Mouse (Mus musculus) intestine, embryonic 15.5 days (tissue): ENCODE measurements around the gene Stx1a. TPM values are rescaled to one million over a fixed set of nuclear protein-coding genes. Genes with fewer than 3 reads are reported as not detected.

Source experiments
- ATAC-seq: fragments of 200-750 bp; cut with Nextera tagmentation; 2 replicates; pipeline ENCODE4 v1.8.0; 2017; ENCODE audit warnings: moderate TSS enrichment, moderate library complexity
- H3K27ac ChIP-seq: fragments of 300-500 bp; sonication (generic); 2 replicates; pipeline ENCODE4 v1.5.1; 2015; ENCODE audit warnings: mild to moderate bottlenecking, inconsistent platforms
- H3K27me3 ChIP-seq: fragments of 300-500 bp; sonication (generic); replicated peaks from 2 replicates; pipeline ENCODE4 v1.6.1; 2015; ENCODE audit warnings: inconsistent platforms
- H3K36me3 ChIP-seq: fragments of 300-500 bp; sonication (generic); 2 replicates; pipeline ENCODE4 v1.6.1; 2015; ENCODE audit warnings: inconsistent platforms
- H3K4me1 ChIP-seq: fragments of 300-500 bp; sonication (generic); replicated peaks from 2 replicates; pipeline ENCODE4 v1.6.1; 2015; ENCODE audit warnings: inconsistent platforms
- H3K4me2 ChIP-seq: fragments of 300-500 bp; sonication (generic); replicated peaks from 2 replicates; pipeline ENCODE4 v1.6.1; 2015; ENCODE audit warnings: mild to moderate bottlenecking, inconsistent platforms
- H3K4me3 ChIP-seq: fragments of 300-500 bp; sonication (generic); replicated peaks from 2 replicates; pipeline ENCODE4 v1.5.1; 2015; ENCODE audit warnings: inconsistent platforms
- H3K9ac ChIP-seq: fragments of 300-500 bp; sonication (generic); 2 replicates; pipeline ENCODE4 v1.6.1; 2015; ENCODE audit warnings: inconsistent platforms
- H3K9me3 ChIP-seq: fragments of 300-500 bp; sonication (generic); 2 replicates; pipeline ENCODE4 v1.6.1; 2016; ENCODE audit warnings: inconsistent platforms
- WGBS: fragments of 180-500 bp; shearing (Covaris S2); methylation state at CpG from one replicate; pipeline ENCODE4 v1.1.7; 2015; 5-methylcytosine and 5-hydroxymethylcytosine counted together
- polyA plus RNA-seq: library from polyadenylated mRNA; unstranded; fragments of >200 nt; fragmentation: Nextera tagmentation; extraction: Ambion mirVana; gene quantifications from 2 replicates; pipeline ENCODE4 v1.2.1, GENCODE M21; 2015

The Stx1a gene
- polyA plus RNA-seq, 1 experiment from 2014 or later: 13.0 TPM

DNA sequence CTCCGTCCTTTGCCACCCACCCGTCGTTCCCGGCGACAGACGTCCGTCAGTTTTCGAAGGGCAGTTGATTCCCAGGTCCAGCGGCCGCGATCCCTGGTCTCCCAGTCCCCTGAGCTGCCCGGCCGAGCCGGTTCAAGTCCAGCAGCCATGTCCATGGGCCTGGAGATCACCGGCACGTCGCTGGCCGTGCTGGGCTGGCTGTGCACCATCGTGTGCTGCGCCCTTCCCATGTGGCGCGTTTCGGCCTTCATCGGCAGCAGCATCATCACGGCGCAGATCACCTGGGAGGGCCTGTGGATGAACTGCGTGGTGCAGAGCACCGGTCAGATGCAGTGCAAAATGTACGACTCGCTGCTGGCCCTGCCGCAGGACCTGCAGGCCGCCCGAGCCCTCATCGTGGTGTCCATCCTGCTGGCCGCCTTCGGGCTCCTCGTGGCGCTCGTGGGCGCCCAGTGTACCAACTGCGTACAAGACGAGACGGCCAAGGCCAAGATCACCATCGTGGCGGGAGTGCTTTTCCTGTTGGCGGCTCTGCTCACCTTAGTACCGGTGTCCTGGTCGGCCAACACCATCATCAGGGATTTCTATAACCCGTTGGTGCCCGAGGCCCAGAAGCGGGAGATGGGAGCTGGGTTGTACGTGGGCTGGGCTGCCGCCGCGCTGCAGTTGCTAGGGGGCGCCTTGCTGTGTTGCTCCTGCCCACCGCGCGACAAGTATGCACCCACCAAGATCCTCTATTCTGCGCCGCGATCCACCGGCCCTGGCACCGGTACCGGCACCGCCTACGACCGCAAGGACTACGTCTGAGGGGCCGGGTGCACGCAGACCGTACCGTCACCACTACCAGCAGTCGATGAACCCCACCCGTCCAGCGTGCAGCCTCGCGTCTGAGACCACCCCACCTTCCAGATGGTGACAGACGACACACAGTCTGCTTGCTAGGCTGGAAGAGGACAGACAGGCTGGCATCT is 36.7 kb upstream of the Stx1a start:
- peaks cover 13% of the 10 kb centered on the region for H3K4me1 ChIP-seq
- WGBS: 4% methylated on average over 79 of the region's 79 CpGs
- H3K9ac ChIP-seq: peak overlapping the region; percentile 58
- peak; percentile 19 for ATAC-seq
- H3K9me3 ChIP-seq: no peaks in the 10 kb centered on the region
- peaks cover 36% of the 10 kb centered on the region for H3K27me3 ChIP-seq
- peak overlapping the region; percentile 46 for H3K4me3 ChIP-seq
- H3K36me3 ChIP-seq: no peaks in the 10 kb centered on the region
- peak overlapping the region; percentile 59 for H3K4me2 ChIP-seq
- H3K27ac ChIP-seq: peak overlapping the region; percentile 90

- peak overlapping the region; percentile 29; the same call in 1 of the 2 replicates for H3K27ac ChIP-seq
- peak overlapping the region; percentile 47 for H3K4me2 ChIP-seq
- peaks cover 36% of the 10 kb centered on the region for H3K27me3 ChIP-seq
- H3K9me3 ChIP-seq: no peaks in the 10 kb centered on the region
- H3K9ac ChIP-seq: 0 out of 2 replicates have a peak overlapping the region, but pooled peaks have one; percentile 6
- no peak for ATAC-seq
- H3K4me3 ChIP-seq: peak overlapping the region; percentile 21
- H3K4me1 ChIP-seq: peaks cover 13% of the 10 kb centered on the region
- no peaks in the 10 kb centered on the region for H3K36me3 ChIP-seq
- WGBS: 45% methylated on average over 11 of the region's 11 CpGs
These were observed 34.1 kb upstream of the Stx1a start for GRCm38 (mm10) chr5:134989166-134989565.

- Histone ChIP-seq H3K9me3 (no peaks in the 10 kb centered on the region), H3K36me3 (no peaks in the 10 kb centered on the region), H3K27me3 (peaks cover 34% of the 10 kb centered on the region), H3K4me2 (peak overlapping the region; percentile 47), H3K4me1 (peaks cover 11% of the 10 kb centered on the region), H3K4me3 (no peak overlapping the region), H3K9ac (no peak overlapping the region), H3K27ac (no peak overlapping the region)
- no peak for ATAC-seq
- 59% methylated on average over 6 of the region's 6 CpGs for WGBS
These were observed 33.5 kb upstream of the Stx1a start for GRCm38 (mm10) chr5:134989741-134990140.

- Histone ChIP-seq H3K27ac (no peak overlapping the region; the same call in 1 of the 2 replicates), H3K9ac (no peak overlapping the region), H3K4me3 (no peak overlapping the region), H3K4me1 (0 out of 2 replicates have a peak, but pooled peaks cover 2% of the 10 kb centered on the region), H3K4me2 (no peak overlapping the region), H3K36me3 (no peaks in the 10 kb centered on the region), H3K9me3 (no peaks in the 10 kb centered on the region), H3K27me3 (peaks cover 5% of the 10 kb centered on the region)
- peak; percentile 22; the same call in 1 of the 2 replicates for ATAC-seq
- WGBS: 74% methylated on average over 5 of the region's 5 CpGs
These were observed 30.7 kb upstream of the Stx1a start for GRCm38 (mm10) chr5:134992566-134992965.

- Histone ChIP-seq H3K4me1 (peaks cover 15% of the 10 kb centered on the region), H3K9me3 (no peaks in the 10 kb centered on the region), H3K9ac (no peak overlapping the region), H3K27ac (no peak overlapping the region), H3K36me3 (no peaks in the 10 kb centered on the region), H3K4me3 (no peak overlapping the region), H3K27me3 (no peaks in the 10 kb centered on the region), H3K4me2 (no peak overlapping the region)
- WGBS: 65% methylated on average over 6 of the region's 6 CpGs
- ATAC-seq: no peak
These were observed 24.9 kb upstream of the Stx1a start for GRCm38 (mm10) chr5:134998359-134998758.

- Histone ChIP-seq H3K27ac (no peak overlapping the region), H3K4me3 (no peak overlapping the region), H3K4me2 (no peak overlapping the region), H3K9ac (no peak overlapping the region), H3K9me3 (no peaks in the 10 kb centered on the region), H3K36me3 (no peaks in the 10 kb centered on the region), H3K27me3 (no peaks in the 10 kb centered on the region), H3K4me1 (peaks cover 15% of the 10 kb centered on the region)
- no peak for ATAC-seq
- WGBS: 93% methylated on average over 4 of the region's 4 CpGs
These were observed 23.5 kb upstream of the Stx1a start for GRCm38 (mm10) chr5:134999797-135000196.

- H3K4me1 ChIP-seq: peaks cover 15% of the 10 kb centered on the region
These were observed 22.5 kb upstream of the Stx1a start for GRCm38 (mm10) chr5:135000751-135001150.

GRCm38 (mm10) chr5:135001309-135001708 is 22.0 kb upstream of the Stx1a start:
- H3K9ac ChIP-seq: no peak overlapping the region

More at GRCm38 (mm10) chr5:135000751-135001150, 22.5 kb upstream of the Stx1a start:
- Histone ChIP-seq H3K9ac (no peak overlapping the region), H3K4me2 (peak overlapping the region; percentile 38), H3K9me3 (no peaks in the 10 kb centered on the region), H3K36me3 (no peaks in the 10 kb centered on the region), H3K4me3 (no peak overlapping the region), H3K27ac (peak overlapping the region; percentile 58), H3K27me3 (no peaks in the 10 kb centered on the region)
- WGBS: 55% methylated on average over 16 of the region's 16 CpGs
- ATAC-seq: peak; percentile 32

DNA sequence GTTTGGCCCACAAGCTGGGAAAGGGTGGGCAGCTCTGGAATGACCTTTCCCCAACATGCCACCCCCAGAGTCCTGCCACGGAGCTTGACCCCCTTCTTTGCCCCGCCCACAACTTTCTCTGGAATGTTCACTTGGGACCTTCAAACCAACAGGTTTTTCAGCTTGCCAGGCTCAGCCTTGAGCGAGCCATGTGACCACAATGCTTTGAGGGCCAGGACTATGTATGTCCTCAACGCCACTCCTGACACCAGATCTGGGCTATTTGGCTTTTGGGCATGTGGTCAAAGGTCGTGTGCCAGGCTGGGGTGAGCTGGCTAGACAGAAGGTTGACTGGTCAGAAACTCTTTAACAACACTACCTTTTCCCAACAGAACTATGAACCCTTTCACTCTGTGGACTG is 21.1 kb upstream of the Stx1a start:
- H3K4me3 ChIP-seq: no peak overlapping the region
- H3K4me2 ChIP-seq: no peak overlapping the region
- WGBS: 51% methylated on average over 5 of the region's 5 CpGs
- no peaks in the 10 kb centered on the region for H3K9me3 ChIP-seq
- peaks cover 15% of the 10 kb centered on the region for H3K4me1 ChIP-seq
- H3K27ac ChIP-seq: peak overlapping the region; percentile 66
- ATAC-seq: peak; percentile 39
- H3K9ac ChIP-seq: no peak overlapping the region
- H3K27me3 ChIP-seq: no peaks in the 10 kb centered on the region
- no peaks in the 10 kb centered on the region for H3K36me3 ChIP-seq

More at GRCm38 (mm10) chr5:135001309-135001708, 22.0 kb upstream of the Stx1a start:
- peak; percentile 95 for ATAC-seq
- H3K36me3 ChIP-seq: no peaks in the 10 kb centered on the region
- H3K4me2 ChIP-seq: peak overlapping the region; percentile 38
- no peaks in the 10 kb centered on the region for H3K27me3 ChIP-seq
- peak overlapping the region; percentile 58 for H3K27ac ChIP-seq
- 2% methylated on average over 14 of the region's 14 CpGs for WGBS
- no peaks in the 10 kb centered on the region for H3K9me3 ChIP-seq
- H3K4me1 ChIP-seq: peaks cover 15% of the 10 kb centered on the region
- no peak overlapping the region for H3K4me3 ChIP-seq

GRCm38 (mm10) chr5:135007802-135008571 is 15.3 kb upstream of the Stx1a start:
- WGBS: 33% methylated on average over 16 of the region's 16 CpGs
- no peaks in the 10 kb centered on the region for H3K36me3 ChIP-seq
- no peaks in the 10 kb centered on the region for H3K9me3 ChIP-seq
- no peaks in the 10 kb centered on the region for H3K27me3 ChIP-seq
- no peak for ATAC-seq
- peak overlapping the region; percentile 73 for H3K4me3 ChIP-seq
- peak overlapping the region; percentile 99 for H3K27ac ChIP-seq
- H3K9ac ChIP-seq: peak overlapping the region; percentile 69
- peak overlapping the region; percentile 90 for H3K4me2 ChIP-seq
- H3K4me1 ChIP-seq: peaks cover 36% of the 10 kb centered on the region

DNA sequence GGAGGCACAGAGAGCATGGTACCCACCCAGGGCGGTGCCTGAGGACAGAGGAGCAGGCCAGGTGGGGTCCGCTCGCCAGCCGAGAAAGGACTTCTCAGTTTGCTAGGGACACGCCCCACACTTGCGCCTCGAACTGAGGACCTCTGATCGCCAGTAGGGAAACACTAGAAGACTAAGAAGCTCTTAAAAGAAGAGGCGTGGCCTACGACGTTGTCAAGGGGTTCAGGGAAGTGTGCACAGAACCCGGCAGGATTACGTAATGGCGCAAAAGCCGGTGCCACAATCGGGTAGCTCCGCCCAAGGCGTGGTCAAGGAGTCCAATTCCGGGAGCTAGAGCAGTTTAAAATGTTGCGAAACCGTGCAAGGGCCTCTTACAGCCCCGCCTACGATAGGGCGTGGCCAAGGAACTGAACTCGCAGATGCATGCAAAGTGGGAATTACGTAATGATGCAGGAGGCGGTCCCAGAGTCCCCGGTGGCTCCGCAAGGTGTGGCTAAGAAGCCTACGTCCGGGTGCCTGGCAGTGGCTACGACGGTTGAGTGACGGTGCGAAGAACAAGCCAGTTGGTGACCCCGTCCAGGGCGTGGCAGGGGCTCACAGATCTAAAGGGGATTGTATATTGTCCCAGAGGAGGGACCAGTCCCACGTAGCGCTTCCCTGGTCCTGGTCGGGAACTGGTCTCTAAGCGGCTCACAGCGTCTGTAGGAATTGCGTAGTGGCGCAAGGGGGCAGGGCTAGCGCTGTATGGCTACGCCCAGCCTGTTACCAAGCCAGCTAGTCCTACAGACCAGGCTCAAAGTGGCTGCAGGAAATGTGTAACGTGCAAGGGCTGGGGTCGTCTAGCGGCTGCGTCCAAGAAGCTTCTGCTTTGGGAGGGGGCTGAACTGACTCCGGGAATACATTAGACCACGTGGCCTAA is 14.4 kb upstream of the Stx1a start, which contains the start of gene Abhd11:
Abhd11 (plus strand) TSS at position 482 of the 919 bp plus-strand sequence.
- H3K9ac ChIP-seq: peak within 1 kb of the TSS; percentile 71
- under 1% methylated on average over 52 of the region's 52 CpGs for WGBS

More for the DNA sequence above, 14.4 kb upstream of the Stx1a start, which contains the start of gene Abhd11:
- Histone ChIP-seq H3K4me3 (peak within 1 kb of the TSS; percentile 73), H3K36me3 (no peaks in the 10 kb centered on the region), H3K27ac (peak within 1 kb of the TSS; percentile 99), H3K4me1 (peaks cover 38% of the 10 kb centered on the region), H3K4me2 (peak within 1 kb of the TSS; percentile 90), H3K27me3 (no peaks in the 10 kb centered on the region), H3K9me3 (no peaks in the 10 kb centered on the region)
- peak; percentile 86 for ATAC-seq
